Mouse (Mus musculus) kidney, adult 8-10 months (tissue): ENCODE data around the gene Kank3.

ENCODE experiments used
- DNase-seq, 2 experiments: peaks; one replicate each; pipeline ENCODE4 v3.0.0; 2022

Kank3 gene

GRCm38 (mm10) chr17:33810334-33811141, at the start of gene Kank3:
Gene Kank3 (plus strand): TSS chr17:33810519.
- DNase-seq, result peak; percentile 93

GRCm38 (mm10) chr17:33766389-33766788, 43.9 kb upstream of the Kank3 start:
- no peak for DNase-seq

GRCm38 (mm10) chr17:33771617-33772016, 38.7 kb upstream of the Kank3 start:
- DNase-seq, result no peak

- peak in 1 of 2 experiments; percentile 47 for DNase-seq
These were observed 36.9 kb upstream of the Kank3 start for GRCm38 (mm10) chr17:33773426-33773825.

- DNase-seq, result peak; percentile 58 to 59
These were observed 36.3 kb upstream of the Kank3 start for GRCm38 (mm10) chr17:33773871-33774572.

- DNase-seq, result no peak
These were observed 35.7 kb upstream of the Kank3 start for GRCm38 (mm10) chr17:33774573-33775155.

GRCm38 (mm10) chr17:33775287-33775686, 35.0 kb upstream of the Kank3 start:
- no peak for DNase-seq

- DNase-seq, result peak; percentile 98
These were observed 30.9 kb upstream of the Kank3 start for GRCm38 (mm10) chr17:33779271-33779966.

GRCm38 (mm10) chr17:33779967-33780295, 30.4 kb upstream of the Kank3 start:
- DNase-seq, result no peak

- peak in 1 of 2 experiments; percentile 56 for DNase-seq
These were observed 29.9 kb upstream of the Kank3 start for GRCm38 (mm10) chr17:33780431-33780830.

GRCm38 (mm10) chr17:33781124-33781977, 29.0 kb upstream of the Kank3 start, which contains the start of gene Angptl4:
Gene Angptl4 (minus strand): TSS chr17:33781830.
- peak; percentile 71 to 74 for DNase-seq

GRCm38 (mm10) chr17:33782067-33782466, 28.3 kb upstream of the Kank3 start:
- DNase-seq, result no peak

GRCm38 (mm10) chr17:33783408-33783807, 26.9 kb upstream of the Kank3 start:
- peak; percentile 87 to 90 for DNase-seq

GRCm38 (mm10) chr17:33784939-33785338, 25.4 kb upstream of the Kank3 start:
- DNase-seq, result no peak

- DNase-seq, result no peak
These were observed 23.9 kb upstream of the Kank3 start for GRCm38 (mm10) chr17:33786375-33786774.

GRCm38 (mm10) chr17:33788732-33789131, 21.6 kb upstream of the Kank3 start:
- no peak for DNase-seq

- DNase-seq, result peak in 1 of 2 experiments; percentile 54
These were observed 12.0 kb upstream of the Kank3 start for GRCm38 (mm10) chr17:33798306-33798705.

- DNase-seq, result no peak
These were observed 11.0 kb upstream of the Kank3 start for GRCm38 (mm10) chr17:33799277-33799676.

GRCm38 (mm10) chr17:33802221-33802620, 8.1 kb upstream of the Kank3 start:
- no peak for DNase-seq

- DNase-seq, result no peak
These were observed 6.1 kb upstream of the Kank3 start for GRCm38 (mm10) chr17:33804205-33804604.

- no peak for DNase-seq
These were observed 5.6 kb upstream of the Kank3 start for GRCm38 (mm10) chr17:33804745-33805144.
